Mouse (Mus musculus): Measurements from ENCODE around the gene Rnaset2a.
"Not testable (repeated sequence)": the region's sequence is repeated elsewhere in the genome, so short reads cannot be mapped to it uniquely, and the experiment has no call there.

- TF ChIP-seq CTCF, POLR2A (IDR thresholded peaks at IDR 0.05; ENCODE audit: insufficient read depth, low read depth, low read length): not testable (repeated sequence)
Measured at GRCm38 (mm10) chr17:8166454-8166853, 18.6 kb upstream of the Rnaset2a start.

All from olfactory bulb, adult 2 months (tissue).